Mouse (Mus musculus): ENCODE results near the gene Hnrnpk. TPM values are rescaled to one million over a fixed set of nuclear protein-coding genes. Genes with fewer than 3 reads are reported as not detected.

Gene Hnrnpk
- 281 TPM for polyA plus RNA-seq (2014; fragmentation: Illumina TruSeq; extraction: RNeasy Lipid Tissue Mini Kit (QIAGEN cat#74804); ENCODE audit: low read depth, low replicate concordance)

GRCm38 (mm10) chr13:58403243-58403642 is at the start of gene Hnrnpk:
Gene Hnrnpk (minus strand): TSS chr13:58403343.

GRCm38 (mm10) chr13:58402003-58402743 is 970 bp downstream of the Hnrnpk start, which contains the start of gene Rmi1:
Gene Rmi1 (plus strand): TSS chr13:58402248.

GRCm38 (mm10) chr13:58384779-58385546 is 18.2 kb downstream of the Hnrnpk start, which contains the start of gene 2210016F16Rik:
Gene 2210016F16Rik (minus strand): TSS chr13:58385225.

GRCm38 (mm10) chr13:58358629-58359303 is 44.4 kb downstream of the Hnrnpk start, which contains the start of gene Kif27:
Gene Kif27 (minus strand): TSS chr13:58359122.

Other genes with a start within 250 kb of the Hnrnpk start
- 25.6 TPM for gene Idnk, start 245.7 kb downstream of the Hnrnpk start, polyA plus RNA-seq (2014; fragmentation: Illumina TruSeq; extraction: RNeasy Lipid Tissue Mini Kit (QIAGEN cat#74804); ENCODE audit: low read depth, low replicate concordance)
- 45.7 TPM for gene Ubqln1, start 187.7 kb downstream of the Hnrnpk start, polyA plus RNA-seq (2014; fragmentation: Illumina TruSeq; extraction: RNeasy Lipid Tissue Mini Kit (QIAGEN cat#74804); ENCODE audit: low read depth, low replicate concordance)
- 38.2 TPM for gene Gkap1, start 127.6 kb downstream of the Hnrnpk start, polyA plus RNA-seq (2014; fragmentation: Illumina TruSeq; extraction: RNeasy Lipid Tissue Mini Kit (QIAGEN cat#74804); ENCODE audit: low read depth, low replicate concordance)
- gene Kif27, start 44.2 kb downstream of the Hnrnpk start, polyA plus RNA-seq (2014; fragmentation: Illumina TruSeq; extraction: RNeasy Lipid Tissue Mini Kit (QIAGEN cat#74804); ENCODE audit: low read depth, low replicate concordance), result not detected
- gene 2210016F16Rik, start 18.1 kb downstream of the Hnrnpk start, polyA plus RNA-seq (2014; fragmentation: Illumina TruSeq; extraction: RNeasy Lipid Tissue Mini Kit (QIAGEN cat#74804); ENCODE audit: low read depth, low replicate concordance), result 16.2 TPM
- gene Rmi1, start 1.1 kb downstream of the Hnrnpk start, polyA plus RNA-seq (2014; fragmentation: Illumina TruSeq; extraction: RNeasy Lipid Tissue Mini Kit (QIAGEN cat#74804); ENCODE audit: low read depth, low replicate concordance), result 16.7 TPM
- not detected for gene Slc28a3, start 207.5 kb upstream of the Hnrnpk start, polyA plus RNA-seq (2014; fragmentation: Illumina TruSeq; extraction: RNeasy Lipid Tissue Mini Kit (QIAGEN cat#74804); ENCODE audit: low read depth, low replicate concordance)